Mouse (Mus musculus) megakaryocyte, embryonic 14.5 days (primary cell): ENCODE results near the gene Gm37240.

Source experiments
- FLI1 ChIP-seq: IDR thresholded peaks from 2 replicates; pipeline ENCODE4 v1.6.1; 2012; ENCODE audit warnings: low read length, inconsistent platforms, mixed read lengths
- GATA1 ChIP-seq: IDR thresholded peaks from 3 replicates; pipeline ENCODE4 v1.6.1; 2012; ENCODE audit warnings: mixed read lengths, low read length, inconsistent platforms, borderline replicate concordance

- no peak for TF ChIP-seq FLI1
- TF ChIP-seq GATA1, result no peak
Observed at GRCm38 (mm10) chr3:85691134-85691533, 196.2 kb downstream of the Gm37240 start.
